Mouse (Mus musculus) gastrocnemius, adult 2 months (tissue): ENCODE measurements at regions not wholly inside any gene's neighbourhood (a gene's known extent, or its start where the extent isn't known, plus 50 kb on each side); places are given as distances from the start of the nearest gene placed in this dataset.

Experiments used
- DNase-seq: peaks from one replicate; pipeline ENCODE4 v3.0.0; 2022
- H3K27ac ChIP-seq: fragments of 200-600 bp; 2 replicates; pipeline ENCODE4 v1.8.1; 2022; ENCODE audit warnings: mild to moderate bottlenecking
- H3K4me3 ChIP-seq: fragments of 200-600 bp; 2 replicates; pipeline ENCODE4 v1.8.1; 2022; ENCODE audit warnings: mild to moderate bottlenecking, moderate library complexity
- CTCF ChIP-seq: fragments of 200-600 bp; IDR thresholded peaks from 2 replicates; pipeline ENCODE4 v1.8.1; 2022; ENCODE audit warnings: antibody characterized with exemption, mild to moderate bottlenecking, moderate library complexity
- intact Hi-C: fragments of 180-260 bp; cut with DNase I; formaldehyde crosslinking; loops from one replicate; pipeline ENCODE4 v1.15.1; 2025

- intact Hi-C loops, result loop anchor here (2.0 kb wide), 1 partner anchor 826 kb away; no protein-coding TSS in a partner anchor
Observed at GRCm38 (mm10) chr15:24588943-24589342, 824.6 kb downstream of the Basp1 start.

GRCm38 (mm10) chr15:24566981-24567380 lies 846.6 kb downstream of the Basp1 start:
- no peak overlapping the region for H3K4me3 ChIP-seq
- DNase-seq, result no peak
- intact Hi-C loops, result no loop called here
- no peak for TF ChIP-seq CTCF
- H3K27ac ChIP-seq, result no peak overlapping the region

More at GRCm38 (mm10) chr15:24588943-24589342, 824.6 kb downstream of the Basp1 start:
- DNase-seq, result peak; percentile 27
- Histone ChIP-seq H3K4me3 (no peak overlapping the region), H3K27ac (no peak overlapping the region)
- peak; percentile 69 for TF ChIP-seq CTCF

- Histone ChIP-seq H3K27ac (no peak overlapping the region), H3K4me3 (no peak overlapping the region)
- DNase-seq, result no peak
- intact Hi-C loops, result no loop called here
- TF ChIP-seq CTCF, result no peak
Observed at GRCm38 (mm10) chr15:24556806-24557205, 856.8 kb downstream of the Basp1 start.

GRCm38 (mm10) chr15:24550108-24550507 lies 863.5 kb downstream of the Basp1 start:
- intact Hi-C loops, result no loop called here
- TF ChIP-seq CTCF, result no peak
- Histone ChIP-seq H3K4me3 (no peak overlapping the region), H3K27ac (no peak overlapping the region)
- no peak for DNase-seq

- Histone ChIP-seq H3K4me3 (no peak overlapping the region), H3K27ac (no peak overlapping the region)
- no peak for DNase-seq
- intact Hi-C loops, result no loop called here
- no peak for TF ChIP-seq CTCF
Observed at GRCm38 (mm10) chr15:24530065-24530464, 883.5 kb downstream of the Basp1 start.

- no peak for DNase-seq
- intact Hi-C loops, result no loop called here
- peak; percentile 47 for TF ChIP-seq CTCF
- H3K4me3 ChIP-seq, result no peak overlapping the region
- H3K27ac ChIP-seq, result no peak overlapping the region
Observed at GRCm38 (mm10) chr15:24527379-24527778, 886.2 kb downstream of the Basp1 start.

- no peak for TF ChIP-seq CTCF
- Histone ChIP-seq H3K4me3 (no peak overlapping the region), H3K27ac (no peak overlapping the region)
- no peak for DNase-seq
- intact Hi-C loops, result no loop called here
Observed at GRCm38 (mm10) chr15:24513926-24514325, 899.6 kb downstream of the Basp1 start.

- no peak overlapping the region for H3K4me3 ChIP-seq
- intact Hi-C loops, result no loop called here
- DNase-seq, result no peak
- no peak for TF ChIP-seq CTCF
- H3K27ac ChIP-seq, result no peak overlapping the region
Observed at GRCm38 (mm10) chr15:24501907-24502559, 911.5 kb downstream of the Basp1 start.

GRCm38 (mm10) chr15:24486235-24486634 lies 927.3 kb downstream of the Basp1 start:
- Histone ChIP-seq H3K4me3 (no peak overlapping the region), H3K27ac (no peak overlapping the region)
- DNase-seq, result no peak
- no peak for TF ChIP-seq CTCF
- intact Hi-C loops, result no loop called here

GRCm38 (mm10) chr15:24468239-24468638 lies 945.3 kb downstream of the Basp1 start:
- Histone ChIP-seq H3K27ac (peak overlapping the region; percentile 57; the same call in 1 of the 2 replicates), H3K4me3 (no peak overlapping the region)
- intact Hi-C loops, result no loop called here
- DNase-seq, result peak; percentile 65
- TF ChIP-seq CTCF, result no peak

- DNase-seq, result no peak
- Histone ChIP-seq H3K27ac (no peak overlapping the region), H3K4me3 (no peak overlapping the region)
- TF ChIP-seq CTCF, result no peak
- intact Hi-C loops, result no loop called here
Observed at GRCm38 (mm10) chr15:24457726-24458125, 955.8 kb downstream of the Basp1 start.

GRCm38 (mm10) chr15:24433083-24433482 lies 980.5 kb downstream of the Basp1 start:
- TF ChIP-seq CTCF, result no peak
- intact Hi-C loops, result no loop called here
- no peak overlapping the region for H3K27ac ChIP-seq
- no peak for DNase-seq
- H3K4me3 ChIP-seq, result no peak overlapping the region

- H3K27ac ChIP-seq, result no peak overlapping the region
- no peak for TF ChIP-seq CTCF
- no peak overlapping the region for H3K4me3 ChIP-seq
- intact Hi-C loops, result no loop called here
- DNase-seq, result no peak
Observed at GRCm38 (mm10) chr15:24429154-24429553, 984.4 kb downstream of the Basp1 start.

GRCm38 (mm10) chr15:24422333-24422942 lies 991.1 kb downstream of the Basp1 start:
- H3K4me3 ChIP-seq, result no peak overlapping the region
- DNase-seq, result no peak
- no peak overlapping the region for H3K27ac ChIP-seq
- intact Hi-C loops, result no loop called here
- no peak for TF ChIP-seq CTCF
